Mouse (Mus musculus): ENCODE data around the gene Pde6h. TPM values are rescaled to one million over a fixed set of nuclear protein-coding genes. Genes with fewer than 3 reads are reported as not detected.
A peak's percentile ranks its signal among the peaks of the same experiment; 100 is the strongest.

Pde6h gene
- total and polyA plus RNA-seq, 3 experiments, result 0.08 TPM; not detected in 2

GRCm38 (mm10) chr6:136964609-136965510 lies 41.2 kb downstream of the Pde6h start:
- H3K36me3 ChIP-seq (ENCODE audit: control insufficient read depth in 1 of 2, insufficient read depth in 2 of 2, low read length in 2 of 2), result no peaks in the 10 kb centered on the region
- no peak overlapping the region for H3K27ac ChIP-seq (ENCODE audit: control insufficient read depth, low read depth, low read length)
- H3K4me3 ChIP-seq (ENCODE audit: control insufficient read depth in 1 of 2, insufficient read depth in 1 of 2, low read depth in 2 of 2, low read length in 2 of 2), result no peak overlapping the region
- DNase-seq (ENCODE audit: low read depth, low spot score), result no peak
- no peaks in the 10 kb centered on the region for H3K79me2 ChIP-seq (ENCODE audit: control insufficient read depth, insufficient read depth, low read length, poor library complexity)
- TF ChIP-seq TCF12 (IDR thresholded peaks at IDR 0.05; ENCODE audit: low read depth, low read length) (no peak), CTCF (IDR thresholded peaks at IDR 0.05 in 2 of 3, conservative IDR thresholded peaks at IDR 0.05 in 1 of 3; ENCODE audit: control insufficient read depth in 1 of 3, insufficient read depth in 1 of 3, low read depth in 2 of 3, low read length in 3 of 3, poor library complexity in 1 of 3, severe bottlenecking in 1 of 3) (peak in 1 of 3 experiments; percentile 14; a peak in 2 of 6 replicates)
- H3K9me3 ChIP-seq (replicated peaks; ENCODE audit: insufficient read depth, low read length), result no peaks in the 10 kb centered on the region
- no peak overlapping the region for H3K9ac ChIP-seq (ENCODE audit: control insufficient read depth, low read depth, low read length, poor library complexity, severe bottlenecking)
- peaks cover 0 to 2% of the 10 kb centered on the region in 2 experiments; a peak in 1 of 4 replicates for H3K27me3 ChIP-seq (ENCODE audit: control insufficient read depth in 1 of 2, insufficient read depth in 2 of 2, low read length in 2 of 2)
- H3K4me1 ChIP-seq (ENCODE audit: control insufficient read depth in 1 of 2, insufficient read depth in 2 of 2, low read length in 2 of 2), result no peaks in the 10 kb centered on the region

- Histone ChIP-seq H3K27me3 (ENCODE audit: control insufficient read depth in 1 of 2, insufficient read depth in 2 of 2, low read length in 2 of 2) (no peaks in the 10 kb centered on the region), H3K4me1 (ENCODE audit: control insufficient read depth in 1 of 2, insufficient read depth in 2 of 2, low read length in 2 of 2) (no peaks in the 10 kb centered on the region), H3K27ac (ENCODE audit: control insufficient read depth, low read depth, low read length) (no peak overlapping the region), H3K36me3 (ENCODE audit: control insufficient read depth in 1 of 2, insufficient read depth in 2 of 2, low read length in 2 of 2) (no peaks in the 10 kb centered on the region), H3K79me2 (ENCODE audit: control insufficient read depth, insufficient read depth, low read length, poor library complexity) (no peaks in the 10 kb centered on the region), H3K9me3 (replicated peaks; ENCODE audit: insufficient read depth, low read length) (no peaks in the 10 kb centered on the region), H3K4me3 (ENCODE audit: control insufficient read depth in 1 of 2, insufficient read depth in 1 of 2, low read depth in 2 of 2, low read length in 2 of 2) (no peak overlapping the region), H3K9ac (ENCODE audit: control insufficient read depth, low read depth, low read length, poor library complexity, severe bottlenecking) (no peak overlapping the region)
- DNase-seq (ENCODE audit: low read depth, low spot score), result no peak
- no peak for TF ChIP-seq MAZ (IDR thresholded peaks at IDR 0.05; ENCODE audit: low read depth, low read length)
- no peak for TF ChIP-seq ZMIZ1 (IDR thresholded peaks at IDR 0.05; ENCODE audit: low read depth, low read length)
- no peak for TF ChIP-seq TAL1 (IDR thresholded peaks at IDR 0.05; ENCODE audit: low read length)
- TF ChIP-seq SIN3A (IDR thresholded peaks at IDR 0.05; ENCODE audit: low read length), result no peak
- no peak for TF ChIP-seq BHLHE40 (IDR thresholded peaks at IDR 0.05; ENCODE audit: borderline replicate concordance, low read depth, low read length)
- no peak for TF ChIP-seq ELF1 (IDR thresholded peaks at IDR 0.05; ENCODE audit: low read depth, low read length)
- TF ChIP-seq MAFK (IDR thresholded peaks at IDR 0.05; ENCODE audit: borderline replicate concordance, low read depth, low read length), result no peak
- TF ChIP-seq TBP (IDR thresholded peaks at IDR 0.05; ENCODE audit: low read depth, low read length), result no peak
- no peak for TF ChIP-seq NRF1 (IDR thresholded peaks at IDR 0.05; ENCODE audit: insufficient read depth, low read depth, low read length, poor library complexity, severe bottlenecking)
- no peak for TF ChIP-seq EP300 (IDR thresholded peaks at IDR 0.05; ENCODE audit: low read depth in 1 of 2, low read length in 2 of 2)
- TF ChIP-seq USF2 (IDR thresholded peaks at IDR 0.05; ENCODE audit: borderline replicate concordance in 1 of 2, insufficient read depth in 1 of 2, low read depth in 1 of 2, low read length in 2 of 2), result no peak
- no peak for TF ChIP-seq UBTF (IDR thresholded peaks at IDR 0.05; ENCODE audit: borderline replicate concordance, insufficient read depth, low read depth, low read length)
- no peak for TF ChIP-seq CHD1 (IDR thresholded peaks at IDR 0.05; ENCODE audit: low read depth, low read length)
- TF ChIP-seq USF1 (IDR thresholded peaks at IDR 0.05; ENCODE audit: low read depth, low read length), result no peak
- TF ChIP-seq RAD21 (IDR thresholded peaks at IDR 0.05; ENCODE audit: low read depth, low read length), result no peak
- TF ChIP-seq MYC (IDR thresholded peaks at IDR 0.05; ENCODE audit: low read depth, low read length), result no peak
- TF ChIP-seq POLR2AphosphoS5 (IDR thresholded peaks at IDR 0.05; ENCODE audit: borderline replicate concordance, low read depth, low read length), result no peak
Measured at GRCm38 (mm10) chr6:136965912-136966311, 42.3 kb downstream of the Pde6h start.

Data from MEL (cell line).